Mouse (Mus musculus): ENCODE results near the gene Zbtb39. TPM values are rescaled to one million over a fixed set of nuclear protein-coding genes. Genes with fewer than 3 reads are reported as not detected.

The Zbtb39 gene
- 1.0 and 1.1 TPM in 2 replicates for polyA plus RNA-seq (2015; fragmentation: Nextera tagmentation; extraction: Ambion mirVana)

GRCm38 (mm10) chr10:127739083-127739660 lies at the start of gene Zbtb39:
TSS of gene Zbtb39 (plus strand) at chr10:127739538.
- Histone ChIP-seq H3K4me1 (ENCODE audit: insufficient read depth) (peaks cover 31% of the 10 kb centered on the region), H3K27ac (ENCODE audit: low read depth) (peak within 1 kb of the TSS; percentile 90), H3K9me3 (ENCODE audit: low read length) (no peaks in the 10 kb centered on the region), H3K36me3 (replicated peaks; ENCODE audit: insufficient read depth, low read length) (peaks cover 28% of the 10 kb centered on the region), H3K9ac (replicated peaks) (peak within 1 kb of the TSS; percentile 95), H3K4me3 (ENCODE audit: low read depth, low read length) (peak within 1 kb of the TSS; percentile 82), H3K4me2 (ENCODE audit: low read depth, low read length) (peak within 1 kb of the TSS; percentile 89), H3K27me3 (ENCODE audit: insufficient read depth, low read length) (no peaks in the 10 kb centered on the region)
- TF ChIP-seq CTCF (IDR thresholded peaks at IDR 0.05; ENCODE audit: low read depth) (peak; percentile 62), EP300 (IDR thresholded peaks at IDR 0.05; ENCODE audit: low read depth) (no peak)
- DNase-seq (peak; percentile 85), ATAC-seq (peak; percentile 77)
- WGBS (ENCODE audit: insufficient replicate concordance): 1% methylated on average over 28 of the region's 61 CpGs

- H3K27me3 ChIP-seq (ENCODE audit: insufficient read depth, low read length): no peaks in the 10 kb centered on the region
- H3K27ac ChIP-seq (ENCODE audit: low read depth): no peak overlapping the region
- TF ChIP-seq CTCF (IDR thresholded peaks at IDR 0.05; ENCODE audit: low read depth) (peak; percentile 25), EP300 (IDR thresholded peaks at IDR 0.05; ENCODE audit: low read depth) (no peak)
- peaks cover 27% of the 10 kb centered on the region for H3K36me3 ChIP-seq (replicated peaks; ENCODE audit: insufficient read depth, low read length)
- H3K4me3 ChIP-seq (ENCODE audit: low read depth, low read length): no peak overlapping the region
- 20% methylated on average over 1 of the region's 1 CpGs for WGBS (ENCODE audit: insufficient replicate concordance)
- no peak overlapping the region for H3K4me2 ChIP-seq (ENCODE audit: low read depth, low read length)
- no peak overlapping the region for H3K9ac ChIP-seq (replicated peaks)
- H3K9me3 ChIP-seq (ENCODE audit: low read length): no peaks in the 10 kb centered on the region
- DNase-seq (no peak), ATAC-seq (no peak)
- no peaks in the 10 kb centered on the region for H3K4me1 ChIP-seq (ENCODE audit: insufficient read depth)
These were observed 48.3 kb upstream of the Zbtb39 start for GRCm38 (mm10) chr10:127691053-127691452.

- Histone ChIP-seq H3K4me1 (ENCODE audit: insufficient read depth) (no peaks in the 10 kb centered on the region), H3K36me3 (replicated peaks; ENCODE audit: insufficient read depth, low read length) (peaks cover 37% of the 10 kb centered on the region), H3K9me3 (ENCODE audit: low read length) (no peaks in the 10 kb centered on the region), H3K4me2 (ENCODE audit: low read depth, low read length) (no peak overlapping the region), H3K27me3 (ENCODE audit: insufficient read depth, low read length) (no peaks in the 10 kb centered on the region), H3K27ac (ENCODE audit: low read depth) (no peak overlapping the region), H3K4me3 (ENCODE audit: low read depth, low read length) (no peak overlapping the region), H3K9ac (replicated peaks) (no peak overlapping the region)
- DNase-seq: no peak
- TF ChIP-seq CTCF (IDR thresholded peaks at IDR 0.05; ENCODE audit: low read depth) (peak; percentile 79), EP300 (IDR thresholded peaks at IDR 0.05; ENCODE audit: low read depth) (no peak)
- WGBS (ENCODE audit: insufficient replicate concordance): 39% methylated on average over 2 of the region's 2 CpGs
- ATAC-seq: no peak
These were observed 44.7 kb upstream of the Zbtb39 start for GRCm38 (mm10) chr10:127694636-127695035.

GRCm38 (mm10) chr10:127695775-127696174 lies 43.6 kb upstream of the Zbtb39 start:
- Histone ChIP-seq H3K9ac (replicated peaks) (no peak overlapping the region), H3K4me3 (ENCODE audit: low read depth, low read length) (no peak overlapping the region), H3K27me3 (ENCODE audit: insufficient read depth, low read length) (no peaks in the 10 kb centered on the region), H3K9me3 (ENCODE audit: low read length) (no peaks in the 10 kb centered on the region), H3K4me2 (ENCODE audit: low read depth, low read length) (no peak overlapping the region), H3K4me1 (ENCODE audit: insufficient read depth) (no peaks in the 10 kb centered on the region), H3K36me3 (replicated peaks; ENCODE audit: insufficient read depth, low read length) (peaks cover 35% of the 10 kb centered on the region), H3K27ac (ENCODE audit: low read depth) (no peak overlapping the region)
- ATAC-seq (no peak), DNase-seq (no peak)
- TF ChIP-seq CTCF (IDR thresholded peaks at IDR 0.05; ENCODE audit: low read depth) (no peak), EP300 (IDR thresholded peaks at IDR 0.05; ENCODE audit: low read depth) (no peak)
- 84% methylated on average over 7 of the region's 7 CpGs for WGBS (ENCODE audit: insufficient replicate concordance)

- H3K4me1 ChIP-seq (ENCODE audit: insufficient read depth): no peaks in the 10 kb centered on the region
- DNase-seq: no peak
- ATAC-seq: no peak
- no peak overlapping the region for H3K4me3 ChIP-seq (ENCODE audit: low read depth, low read length)
- H3K27me3 ChIP-seq (ENCODE audit: insufficient read depth, low read length): no peaks in the 10 kb centered on the region
- TF ChIP-seq CTCF (IDR thresholded peaks at IDR 0.05; ENCODE audit: low read depth) (no peak), EP300 (IDR thresholded peaks at IDR 0.05; ENCODE audit: low read depth) (no peak)
- H3K9me3 ChIP-seq (ENCODE audit: low read length): no peaks in the 10 kb centered on the region
- H3K27ac ChIP-seq (ENCODE audit: low read depth): no peak overlapping the region
- H3K36me3 ChIP-seq (replicated peaks; ENCODE audit: insufficient read depth, low read length): peaks cover 25% of the 10 kb centered on the region
- no peak overlapping the region for H3K4me2 ChIP-seq (ENCODE audit: low read depth, low read length)
- WGBS (ENCODE audit: insufficient replicate concordance): 96% methylated on average over 7 of the region's 7 CpGs
- H3K9ac ChIP-seq (replicated peaks): no peak overlapping the region
These were observed 40.4 kb upstream of the Zbtb39 start for GRCm38 (mm10) chr10:127698966-127699365.

- no peak overlapping the region for H3K4me3 ChIP-seq (ENCODE audit: low read depth, low read length)
- TF ChIP-seq EP300 (IDR thresholded peaks at IDR 0.05; ENCODE audit: low read depth): no peak
- no peak for TF ChIP-seq CTCF (IDR thresholded peaks at IDR 0.05; ENCODE audit: low read depth)
- H3K27me3 ChIP-seq (ENCODE audit: insufficient read depth, low read length): no peaks in the 10 kb centered on the region
- H3K27ac ChIP-seq (ENCODE audit: low read depth): no peak overlapping the region
- H3K36me3 ChIP-seq (replicated peaks; ENCODE audit: insufficient read depth, low read length): peaks cover 3% of the 10 kb centered on the region; the same call in 1 of the 2 replicates
- no peak overlapping the region for H3K4me2 ChIP-seq (ENCODE audit: low read depth, low read length)
- no peaks in the 10 kb centered on the region for H3K4me1 ChIP-seq (ENCODE audit: insufficient read depth)
- WGBS (ENCODE audit: insufficient replicate concordance): 37% methylated on average over 4 of the region's 4 CpGs
- H3K9me3 ChIP-seq (ENCODE audit: low read length): no peaks in the 10 kb centered on the region
- no peak overlapping the region for H3K9ac ChIP-seq (replicated peaks)
- no peak for ATAC-seq
- DNase-seq: no peak
These were observed 36.0 kb upstream of the Zbtb39 start for GRCm38 (mm10) chr10:127703299-127703698.
